Mouse (Mus musculus) cerebellum, adult 9-10 months (tissue): Measurements from ENCODE around the gene Myo10.
A peak's percentile ranks its signal among the peaks of the same experiment; 100 is the strongest.

Experiments
- DNase-seq: peaks from one replicate; pipeline ENCODE4 v3.0.0; 2022

The Myo10 gene

GRCm38 (mm10) chr15:25808677-25809460 lies 186.5 kb downstream of the Myo10 start:
- DNase-seq: no peak

GRCm38 (mm10) chr15:25809669-25810068 lies 187.3 kb downstream of the Myo10 start:
- DNase-seq: no peak

GRCm38 (mm10) chr15:25811834-25812250 lies 189.5 kb downstream of the Myo10 start:
- no peak for DNase-seq

GRCm38 (mm10) chr15:25812479-25812878 lies 190.2 kb downstream of the Myo10 start:
- DNase-seq: no peak

- no peak for DNase-seq
Measured at GRCm38 (mm10) chr15:25814535-25814934, 192.2 kb downstream of the Myo10 start.

- no peak for DNase-seq
Measured at GRCm38 (mm10) chr15:25817191-25817590, 194.9 kb downstream of the Myo10 start.

- no peak for DNase-seq
Measured at GRCm38 (mm10) chr15:25821981-25822380, 199.7 kb downstream of the Myo10 start.

GRCm38 (mm10) chr15:25822656-25823055 lies 200.3 kb downstream of the Myo10 start:
- DNase-seq: no peak

- no peak for DNase-seq
Measured at GRCm38 (mm10) chr15:25826531-25826961, 204.2 kb downstream of the Myo10 start.

GRCm38 (mm10) chr15:25828464-25828863 lies 206.1 kb downstream of the Myo10 start:
- DNase-seq: no peak

GRCm38 (mm10) chr15:25830426-25830825 lies 208.1 kb downstream of the Myo10 start:
- DNase-seq: no peak

GRCm38 (mm10) chr15:25834282-25834681 lies 212.0 kb downstream of the Myo10 start:
- DNase-seq: no peak

GRCm38 (mm10) chr15:25834920-25835674 lies 212.8 kb downstream of the Myo10 start:
- no peak for DNase-seq

GRCm38 (mm10) chr15:25842462-25843085 lies 220.2 kb downstream of the Myo10 start:
- peak; percentile 74 for DNase-seq

- peak; percentile 34 for DNase-seq
Measured at GRCm38 (mm10) chr15:25843086-25843991, 221.0 kb downstream of the Myo10 start, which contains the start of gene Retreg1. TSS of gene Retreg1 (plus strand) at chr15:25843180.

GRCm38 (mm10) chr15:25844013-25844570 lies 221.8 kb downstream of the Myo10 start:
- DNase-seq: peak; percentile 12

GRCm38 (mm10) chr15:25844771-25845170 lies 222.4 kb downstream of the Myo10 start:
- DNase-seq: no peak

- DNase-seq: no peak
Measured at GRCm38 (mm10) chr15:25847576-25848168, 225.3 kb downstream of the Myo10 start.

- no peak for DNase-seq
Measured at GRCm38 (mm10) chr15:25850552-25850951, 228.2 kb downstream of the Myo10 start.

- no peak for DNase-seq
Measured at GRCm38 (mm10) chr15:25854270-25854904, 232.1 kb downstream of the Myo10 start.

- DNase-seq: no peak
Measured at GRCm38 (mm10) chr15:25858611-25859058, 236.3 kb downstream of the Myo10 start.
